Mouse (Mus musculus) adrenal gland, postnatal 4 days (tissue): Measurements from ENCODE around the gene Mgat3. TPM values are rescaled to one million over a fixed set of nuclear protein-coding genes. Genes with fewer than 3 reads are reported as not detected.

Experiments
- DNase-seq, 2 experiments: peaks; one replicate each; pipeline ENCODE4 v3.0.0; 2021 to 2022; ENCODE audit warnings: low spot score in 2 of 2, mixed read lengths in 2 of 2
- total RNA-seq, 2 experiments: library from RNA; stranded (reverse); gene quantifications; 2 replicates each; pipeline ENCODE4 v1.2.3; 2021

Gene Mgat3
- total RNA-seq, 2 experiments from 2014 or later: 12.4 to 15.4 TPM

DNA sequence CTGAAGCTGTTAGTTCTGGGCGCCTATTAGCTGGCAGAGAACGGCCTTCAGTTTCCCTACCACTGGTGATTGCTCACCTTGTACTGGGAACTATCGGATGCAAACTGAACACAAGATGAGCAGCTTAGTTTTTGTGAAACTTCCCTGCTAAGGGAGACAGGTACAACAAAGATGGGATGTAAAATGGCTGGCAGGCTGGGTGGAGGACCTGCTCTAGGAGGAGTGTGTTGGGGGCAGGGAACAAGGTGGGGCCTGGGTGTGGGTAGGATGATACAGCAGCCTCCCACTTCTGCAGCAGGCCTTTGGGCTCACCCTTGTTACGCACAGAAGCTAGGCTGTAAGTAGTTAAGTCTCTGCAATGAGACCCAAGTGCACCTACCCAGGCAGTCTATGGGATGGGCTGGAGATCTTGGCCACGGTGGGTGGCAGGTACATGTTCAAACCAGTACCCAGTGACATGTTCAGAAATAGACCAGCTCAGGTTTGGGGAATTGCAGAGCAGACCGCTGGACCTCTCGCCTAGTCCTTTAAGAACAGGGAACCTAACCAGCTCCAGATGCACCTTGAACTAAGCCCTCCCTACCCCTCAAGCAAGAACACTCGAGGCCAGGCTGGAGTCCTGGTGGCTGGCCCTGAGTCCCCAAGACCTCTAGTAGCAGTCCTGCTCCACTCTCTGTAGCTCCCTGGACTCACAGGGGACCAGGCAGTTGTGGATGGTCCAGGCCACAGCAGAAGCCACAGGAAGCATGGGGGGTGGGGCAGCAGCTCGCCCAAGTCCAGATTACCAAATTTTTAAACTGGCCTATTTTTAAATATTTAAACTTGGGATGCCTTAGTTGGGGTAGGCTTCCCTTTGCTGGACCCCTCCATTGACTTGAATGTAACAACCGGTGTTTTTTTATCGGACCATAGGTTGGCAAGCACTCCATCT is 85.0 kb downstream of the Mgat3 start:
- DNase-seq: no peak

DNA sequence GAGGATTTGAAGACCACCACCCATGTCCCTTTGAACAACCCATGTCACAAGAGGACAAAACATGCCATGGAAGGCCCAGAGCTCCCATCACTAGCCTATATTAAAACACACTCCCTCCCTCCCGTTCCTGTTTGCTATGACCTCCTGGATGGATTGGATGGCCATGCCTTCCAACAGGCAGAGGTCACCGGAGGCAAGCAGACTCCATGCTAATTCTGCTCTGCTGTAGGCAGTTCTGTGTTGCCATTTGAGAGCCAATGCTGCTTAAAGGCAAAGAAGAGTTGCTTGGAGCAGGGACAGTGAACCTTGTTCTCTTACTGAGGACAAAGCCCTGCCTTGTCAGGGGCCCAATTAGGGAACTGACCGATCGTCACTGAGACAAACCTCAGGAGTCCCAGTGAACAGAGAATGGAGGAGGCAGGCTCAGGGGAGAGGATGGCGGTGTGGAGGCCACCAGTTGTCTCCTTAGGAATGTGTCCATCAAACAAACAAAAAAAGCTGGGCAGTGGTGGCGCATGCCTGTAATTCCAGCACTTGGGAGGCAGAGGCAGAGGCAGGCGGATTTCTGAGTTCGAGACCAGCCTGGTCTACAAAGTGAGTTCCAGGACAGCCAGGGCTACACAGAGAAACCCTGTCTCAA is 86.0 kb downstream of the Mgat3 start:
- DNase-seq: no peak

- peak; percentile 60 to 78 for DNase-seq
Observed at GRCm38 (mm10) chr15:80260677-80261076, 87.2 kb downstream of the Mgat3 start.

- DNase-seq: no peak
Observed at GRCm38 (mm10) chr15:80261100-80261499, 87.6 kb downstream of the Mgat3 start.

- DNase-seq: peak; percentile 65 to 78
Observed at GRCm38 (mm10) chr15:80263610-80264575, 90.4 kb downstream of the Mgat3 start, which contains the start of gene Rps19bp1. Gene Rps19bp1, minus strand, starts transcription at chr15:80264315.

Other genes with a start within 250 kb of the Mgat3 start
- gene Cbx7, start 202.6 kb upstream of the Mgat3 start, total RNA-seq: 10 to 100 TPM; 15.4 to 18.4 TPM
- 10 to 100 TPM; 31.3 to 35.1 TPM for gene Pdgfb, start 158.7 kb upstream of the Mgat3 start, total RNA-seq
- gene Syngr1, start 82.4 kb upstream of the Mgat3 start, total RNA-seq: 10 to 100 TPM; 26.4 to 27.6 TPM
- gene Rpl3, start 81.9 kb upstream of the Mgat3 start, total RNA-seq: 100 to 1,000 TPM; 927 to 955 TPM
- gene Tab1, start 40.6 kb upstream of the Mgat3 start, total RNA-seq: 10 to 100 TPM; 37.6 to 37.8 TPM
- gene Mief1, start 60.3 kb downstream of the Mgat3 start, total RNA-seq: 10 to 100 TPM; 41.9 to 46.6 TPM
- gene AC140267.1, start 62.1 kb downstream of the Mgat3 start, total RNA-seq: 1 to 10 TPM; 7.3 to 8.9 TPM
- gene Atf4, start 81.5 kb downstream of the Mgat3 start, total RNA-seq: 100 to 1,000 TPM; 145 to 157 TPM
- gene Rps19bp1, start 90.6 kb downstream of the Mgat3 start, total RNA-seq: 10 to 100 TPM; 35.7 to 41.1 TPM
- gene Cacna1i, start 113.5 kb downstream of the Mgat3 start, total RNA-seq: 1 to 10 TPM; 1.2 to 1.3 TPM